Mouse (Mus musculus): ENCODE measurements at regions not wholly inside any gene's neighbourhood (a gene's known extent, or its start where the extent isn't known, plus 50 kb on each side); places are given as distances from the start of the nearest gene placed in this dataset.

- no peaks in the 10 kb centered on the region for H3K27me3 ChIP-seq (ENCODE audit: control insufficient read depth, insufficient read depth, low read length)
- no peak overlapping the region for H3K4me3 ChIP-seq (ENCODE audit: low read depth, low read length)
- H3K36me3 ChIP-seq (ENCODE audit: control insufficient read depth, insufficient read depth, low read length) = no peaks in the 10 kb centered on the region
- H3K4me1 ChIP-seq (ENCODE audit: control insufficient read depth, insufficient read depth, insufficient read length, low read length) = no peaks in the 10 kb centered on the region
- H3K27ac ChIP-seq (ENCODE audit: insufficient read depth, low read depth, low read length) = no peak overlapping the region
- TF ChIP-seq POLR2A (IDR thresholded peaks at IDR 0.05; ENCODE audit: low read depth, low read length) = no peak
- TF ChIP-seq CTCF (IDR thresholded peaks at IDR 0.05; ENCODE audit: extremely low read depth, insufficient read length, insufficient replicate concordance, low read depth, low read length) = no peak
- 43% methylated on average over 1 of the region's 1 CpGs for WGBS
Observed at GRCm38 (mm10) chr4:89043982-89044381, 92.9 kb upstream of the Mtap start.

- TF ChIP-seq POLR2A (IDR thresholded peaks at IDR 0.05; ENCODE audit: low read depth, low read length) (no peak), CTCF (IDR thresholded peaks at IDR 0.05; ENCODE audit: extremely low read depth, insufficient read length, insufficient replicate concordance, low read depth, low read length) (no peak)
- WGBS = 73% methylated on average over 5 of the region's 5 CpGs
Observed at GRCm38 (mm10) chr4:89040856-89041255, 96.1 kb upstream of the Mtap start.

GRCm38 (mm10) chr4:89038906-89039305, 98.0 kb upstream of the Mtap start:
- Histone ChIP-seq H3K4me3 (ENCODE audit: low read depth, low read length) (no peak overlapping the region), H3K4me1 (ENCODE audit: control insufficient read depth, insufficient read depth, insufficient read length, low read length) (no peaks in the 10 kb centered on the region), H3K27me3 (ENCODE audit: control insufficient read depth, insufficient read depth, low read length) (no peaks in the 10 kb centered on the region), H3K36me3 (ENCODE audit: control insufficient read depth, insufficient read depth, low read length) (no peaks in the 10 kb centered on the region), H3K27ac (ENCODE audit: insufficient read depth, low read depth, low read length) (no peak overlapping the region)
- WGBS = 52% methylated on average over 5 of the region's 5 CpGs
- TF ChIP-seq CTCF (IDR thresholded peaks at IDR 0.05; ENCODE audit: extremely low read depth, insufficient read length, insufficient replicate concordance, low read depth, low read length) (no peak), POLR2A (IDR thresholded peaks at IDR 0.05; ENCODE audit: low read depth, low read length) (no peak)

More at GRCm38 (mm10) chr4:89040856-89041255, 96.1 kb upstream of the Mtap start:
- H3K4me3 ChIP-seq (ENCODE audit: low read depth, low read length) = no peak overlapping the region
- no peak overlapping the region for H3K27ac ChIP-seq (ENCODE audit: insufficient read depth, low read depth, low read length)
- no peaks in the 10 kb centered on the region for H3K4me1 ChIP-seq (ENCODE audit: control insufficient read depth, insufficient read depth, insufficient read length, low read length)
- no peaks in the 10 kb centered on the region for H3K27me3 ChIP-seq (ENCODE audit: control insufficient read depth, insufficient read depth, low read length)
- H3K36me3 ChIP-seq (ENCODE audit: control insufficient read depth, insufficient read depth, low read length) = no peaks in the 10 kb centered on the region

- Histone ChIP-seq H3K27ac (ENCODE audit: insufficient read depth, low read depth, low read length) (no peak overlapping the region), H3K36me3 (ENCODE audit: control insufficient read depth, insufficient read depth, low read length) (no peaks in the 10 kb centered on the region), H3K4me3 (ENCODE audit: low read depth, low read length) (no peak overlapping the region), H3K27me3 (ENCODE audit: control insufficient read depth, insufficient read depth, low read length) (no peaks in the 10 kb centered on the region), H3K4me1 (ENCODE audit: control insufficient read depth, insufficient read depth, insufficient read length, low read length) (no peaks in the 10 kb centered on the region)
- TF ChIP-seq CTCF (IDR thresholded peaks at IDR 0.05; ENCODE audit: extremely low read depth, insufficient read length, insufficient replicate concordance, low read depth, low read length) (no peak), POLR2A (IDR thresholded peaks at IDR 0.05; ENCODE audit: low read depth, low read length) (no peak)
- 82% methylated on average over 4 of the region's 4 CpGs for WGBS
Observed at GRCm38 (mm10) chr4:89038135-89038534, 98.8 kb upstream of the Mtap start.

- H3K4me3 ChIP-seq (ENCODE audit: low read depth, low read length) = no peak overlapping the region
- H3K36me3 ChIP-seq (ENCODE audit: control insufficient read depth, insufficient read depth, low read length) = no peaks in the 10 kb centered on the region
- no peaks in the 10 kb centered on the region for H3K4me1 ChIP-seq (ENCODE audit: control insufficient read depth, insufficient read depth, insufficient read length, low read length)
- WGBS = 76% methylated on average over 2 of the region's 2 CpGs
- H3K27ac ChIP-seq (ENCODE audit: insufficient read depth, low read depth, low read length) = no peak overlapping the region
- no peak for TF ChIP-seq POLR2A (IDR thresholded peaks at IDR 0.05; ENCODE audit: low read depth, low read length)
- TF ChIP-seq CTCF (IDR thresholded peaks at IDR 0.05; ENCODE audit: extremely low read depth, insufficient read length, insufficient replicate concordance, low read depth, low read length) = no peak
- no peaks in the 10 kb centered on the region for H3K27me3 ChIP-seq (ENCODE audit: control insufficient read depth, insufficient read depth, low read length)
Observed at GRCm38 (mm10) chr4:89034822-89035221, 102.1 kb upstream of the Mtap start.

GRCm38 (mm10) chr4:89034299-89034698, 102.6 kb upstream of the Mtap start:
- Histone ChIP-seq H3K27ac (ENCODE audit: insufficient read depth, low read depth, low read length) (no peak overlapping the region), H3K36me3 (ENCODE audit: control insufficient read depth, insufficient read depth, low read length) (no peaks in the 10 kb centered on the region), H3K4me3 (ENCODE audit: low read depth, low read length) (no peak overlapping the region), H3K27me3 (ENCODE audit: control insufficient read depth, insufficient read depth, low read length) (no peaks in the 10 kb centered on the region), H3K4me1 (ENCODE audit: control insufficient read depth, insufficient read depth, insufficient read length, low read length) (no peaks in the 10 kb centered on the region)
- TF ChIP-seq POLR2A (IDR thresholded peaks at IDR 0.05; ENCODE audit: low read depth, low read length) (no peak), CTCF (IDR thresholded peaks at IDR 0.05; ENCODE audit: extremely low read depth, insufficient read length, insufficient replicate concordance, low read depth, low read length) (no peak)
- 69% methylated on average over 3 of the region's 3 CpGs for WGBS

GRCm38 (mm10) chr4:89012681-89013353, 124.1 kb upstream of the Mtap start:
- Histone ChIP-seq H3K4me3 (ENCODE audit: low read depth, low read length) (no peak overlapping the region), H3K27me3 (ENCODE audit: control insufficient read depth, insufficient read depth, low read length) (no peaks in the 10 kb centered on the region), H3K27ac (ENCODE audit: insufficient read depth, low read depth, low read length) (no peak overlapping the region), H3K36me3 (ENCODE audit: control insufficient read depth, insufficient read depth, low read length) (no peaks in the 10 kb centered on the region), H3K4me1 (ENCODE audit: control insufficient read depth, insufficient read depth, insufficient read length, low read length) (no peaks in the 10 kb centered on the region)
- 9% methylated on average over 2 of the region's 2 CpGs for WGBS
- TF ChIP-seq CTCF (IDR thresholded peaks at IDR 0.05; ENCODE audit: extremely low read depth, insufficient read length, insufficient replicate concordance, low read depth, low read length) (no peak), POLR2A (IDR thresholded peaks at IDR 0.05; ENCODE audit: low read depth, low read length) (no peak)

Data from small intestine, adult 2 months (tissue).